Mouse (Mus musculus) stomach, embryonic 16.5 days (tissue): ENCODE measurements around the gene Nat8f2. TPM values are rescaled to one million over a fixed set of nuclear protein-coding genes. Genes with fewer than 3 reads are reported as not detected.
"Not testable (repeated sequence)": the region's sequence is repeated elsewhere in the genome, so short reads cannot be mapped to it uniquely, and the experiment has no call there.

Experiments used
- ATAC-seq: fragments of 200-750 bp; cut with Nextera tagmentation; 2 replicates; pipeline ENCODE4 v1.8.0; 2017; ENCODE audit warnings: moderate number of reproducible peaks, moderate TSS enrichment; ENCODE audit not compliant: insufficient read depth, low FRiP score
- H3K27ac ChIP-seq: fragments of 300-500 bp; sonication (generic); 2 replicates; pipeline ENCODE4 v1.5.1; 2014; ENCODE audit warnings: low read length
- H3K27me3 ChIP-seq: fragments of 300-500 bp; sonication (generic); 2 replicates; pipeline ENCODE4 v1.6.1; 2014; ENCODE audit warnings: low read length, control low read depth, mixed read lengths; ENCODE audit not compliant: control insufficient read depth, insufficient read depth
- H3K36me3 ChIP-seq: fragments of 300-500 bp; sonication (generic); 2 replicates; pipeline ENCODE4 v1.6.1; 2014; ENCODE audit warnings: low read length; ENCODE audit not compliant: control insufficient read depth, insufficient read depth
- H3K4me1 ChIP-seq: fragments of 300-500 bp; sonication (generic); 2 replicates; pipeline ENCODE4 v1.6.1; 2014; ENCODE audit warnings: low read length, control low read depth, mixed read lengths; ENCODE audit not compliant: control insufficient read depth, insufficient read depth
- H3K4me2 ChIP-seq: fragments of 300-500 bp; sonication (generic); 2 replicates; pipeline ENCODE4 v1.6.1; 2014; ENCODE audit warnings: low read depth, low read length, mixed read lengths
- H3K4me3 ChIP-seq: fragments of 300-500 bp; sonication (generic); replicated peaks from 2 replicates; pipeline ENCODE4 v1.5.1; 2014; ENCODE audit warnings: mild to moderate bottlenecking, low read length
- H3K9ac ChIP-seq: fragments of 300-500 bp; sonication (generic); 2 replicates; pipeline ENCODE4 v1.6.1; 2014; ENCODE audit warnings: low read length
- H3K9me3 ChIP-seq: fragments of 300-500 bp; sonication (generic); replicated peaks from 2 replicates; pipeline ENCODE4 v1.6.1; 2016; ENCODE audit warnings: low read length, control low read depth; ENCODE audit not compliant: control insufficient read depth
- WGBS: fragments of 180-500 bp; shearing (Covaris S2); extraction: QIAGEN DNeasy Blood & Tissue Kit; methylation state at CpG from one replicate; pipeline ENCODE4 v1.1.7; 2014; 5-methylcytosine and 5-hydroxymethylcytosine counted together
- polyA plus RNA-seq: library from polyadenylated mRNA; unstranded; fragments of >200 nt; fragmentation: Nextera tagmentation; extraction: Ambion mirVana; gene quantifications from 2 replicates; pipeline ENCODE4 v1.2.1, GENCODE M21; 2015

Gene Nat8f2
- polyA plus RNA-seq, 1 experiment from 2014 or later, result 0.04 TPM

- peak within 1 kb of the TSS; percentile 36 for H3K4me3 ChIP-seq
Measured at GRCm38 (mm10) chr6:85904642-85905061, 35.7 kb upstream of the Nat8f2 start, which contains the start of gene Nat8f4. TSS of gene Nat8f4 (minus strand) at chr6:85904884.

GRCm38 (mm10) chr6:85902303-85902702 lies 33.3 kb upstream of the Nat8f2 start:
- no peaks in the 10 kb centered on the region for H3K27me3 ChIP-seq
- H3K9ac ChIP-seq, result no peak overlapping the region
- no peak overlapping the region for H3K27ac ChIP-seq
- H3K4me2 ChIP-seq, result no peak overlapping the region
- no peaks in the 10 kb centered on the region for H3K9me3 ChIP-seq
- no peaks in the 10 kb centered on the region for H3K36me3 ChIP-seq
- 82% methylated on average over 2 of the region's 2 CpGs for WGBS
- H3K4me3 ChIP-seq, result no peak overlapping the region
- ATAC-seq, result no peak
- H3K4me1 ChIP-seq, result no peaks in the 10 kb centered on the region

More at GRCm38 (mm10) chr6:85904642-85905061, 35.7 kb upstream of the Nat8f2 start, which contains the start of gene Nat8f4:
- not testable (repeated sequence) for H3K36me3 ChIP-seq, H3K9me3 ChIP-seq, H3K27ac ChIP-seq, H3K9ac ChIP-seq, H3K27me3 ChIP-seq, H3K4me1 ChIP-seq
- 10% methylated on average over 20 of the region's 20 CpGs for WGBS
- peak; percentile 62; the same call in 1 of the 2 replicates for ATAC-seq
- H3K4me2 ChIP-seq, result peak within 1 kb of the TSS; percentile 19; the same call in 1 of the 2 replicates

DNA sequence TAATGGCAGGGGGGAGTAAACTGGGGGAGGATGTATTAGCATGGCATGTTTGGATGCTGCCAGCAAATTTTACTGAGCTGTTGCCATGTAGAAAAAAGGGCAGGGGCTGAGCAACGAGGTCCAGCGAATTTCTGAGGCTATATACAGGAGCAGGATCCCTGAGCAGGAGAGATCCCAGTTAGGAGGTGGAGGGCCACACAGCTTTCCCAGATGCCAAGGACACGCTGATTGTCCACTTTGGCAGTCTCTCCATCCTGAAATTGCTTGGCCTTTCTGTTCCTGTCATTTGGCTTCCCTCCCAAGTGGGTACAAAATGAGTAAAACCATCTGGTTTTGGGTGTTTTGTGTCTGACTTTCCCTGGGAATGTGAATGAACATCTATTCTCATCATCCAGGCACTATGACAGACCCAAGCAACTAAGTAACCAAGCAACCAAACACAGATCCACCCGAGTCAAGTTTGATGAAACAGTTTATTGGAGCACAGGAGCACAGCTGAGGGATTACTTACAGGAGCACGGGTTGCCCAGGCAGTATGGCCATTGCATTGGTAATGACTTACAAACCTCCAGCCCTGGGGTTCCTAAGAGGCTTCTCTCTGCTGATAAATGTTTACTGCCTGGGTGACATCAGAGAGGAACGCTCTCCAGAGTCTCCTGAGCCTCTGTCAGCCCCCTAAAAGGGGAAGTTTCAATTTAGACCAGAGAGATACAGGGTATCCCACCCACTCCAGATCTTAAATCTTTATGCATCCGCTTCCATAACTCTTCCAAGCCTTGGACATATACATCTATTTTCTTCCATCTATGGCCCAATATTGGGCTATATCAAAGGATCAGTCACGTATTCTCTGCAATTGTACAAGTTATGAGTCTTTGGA lies 29.9 kb upstream of the Nat8f2 start:
- not testable (repeated sequence) for H3K36me3 ChIP-seq, H3K27ac ChIP-seq, H3K4me3 ChIP-seq, H3K9me3 ChIP-seq, H3K27me3 ChIP-seq, H3K4me1 ChIP-seq, H3K4me2 ChIP-seq, H3K9ac ChIP-seq, ATAC-seq
- 75% methylated on average over 6 of the region's 8 CpGs for WGBS

GRCm38 (mm10) chr6:85895061-85895648 lies 26.2 kb upstream of the Nat8f2 start:
- not testable (repeated sequence) for H3K9ac ChIP-seq, H3K4me2 ChIP-seq, H3K27me3 ChIP-seq, ATAC-seq, H3K4me1 ChIP-seq, H3K27ac ChIP-seq, H3K36me3 ChIP-seq, H3K9me3 ChIP-seq, H3K4me3 ChIP-seq
- WGBS, result 74% methylated on average over 25 of the region's 25 CpGs

- H3K4me3 ChIP-seq, result no peak overlapping the region
- ATAC-seq, result no peak
- H3K36me3 ChIP-seq, result no peaks in the 10 kb centered on the region
- H3K27ac ChIP-seq, result no peak overlapping the region
- no peaks in the 10 kb centered on the region for H3K27me3 ChIP-seq
- peaks cover 1% of the 10 kb centered on the region for H3K9me3 ChIP-seq
- no peaks in the 10 kb centered on the region for H3K4me1 ChIP-seq
- no peak overlapping the region for H3K9ac ChIP-seq
- WGBS, result 84% methylated on average over 2 of the region's 2 CpGs
- no peak overlapping the region for H3K4me2 ChIP-seq
Measured at GRCm38 (mm10) chr6:85888961-85889360, 20.0 kb upstream of the Nat8f2 start.

DNA sequence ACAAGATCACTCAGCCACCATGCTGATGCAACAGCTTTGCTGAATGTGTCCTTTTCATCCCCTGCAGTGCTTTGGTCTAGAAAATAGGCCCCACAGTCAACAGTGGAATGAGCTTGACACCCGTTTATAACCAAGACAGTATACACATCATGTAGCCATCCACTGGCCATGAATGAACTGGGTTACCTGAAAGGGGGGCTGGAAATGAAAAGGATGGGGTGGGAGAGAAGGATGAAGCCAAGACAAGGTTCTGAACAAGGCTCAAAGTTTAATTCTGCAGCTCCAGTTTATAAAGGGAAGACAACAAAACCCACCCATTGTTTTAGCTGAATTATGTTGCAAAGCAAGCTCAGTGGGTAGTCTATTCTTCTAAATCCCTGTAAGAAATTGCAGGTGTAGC lies 15.4 kb upstream of the Nat8f2 start:
- Histone ChIP-seq H3K9ac (no peak overlapping the region), H3K9me3 (peaks cover 12% of the 10 kb centered on the region), H3K4me3 (no peak overlapping the region), H3K27me3 (no peaks in the 10 kb centered on the region), H3K27ac (no peak overlapping the region), H3K4me2 (no peak overlapping the region), H3K36me3 (no peaks in the 10 kb centered on the region), H3K4me1 (no peaks in the 10 kb centered on the region)
- ATAC-seq, result no peak
- 97% methylated on average over 1 of the region's 1 CpGs for WGBS

DNA sequence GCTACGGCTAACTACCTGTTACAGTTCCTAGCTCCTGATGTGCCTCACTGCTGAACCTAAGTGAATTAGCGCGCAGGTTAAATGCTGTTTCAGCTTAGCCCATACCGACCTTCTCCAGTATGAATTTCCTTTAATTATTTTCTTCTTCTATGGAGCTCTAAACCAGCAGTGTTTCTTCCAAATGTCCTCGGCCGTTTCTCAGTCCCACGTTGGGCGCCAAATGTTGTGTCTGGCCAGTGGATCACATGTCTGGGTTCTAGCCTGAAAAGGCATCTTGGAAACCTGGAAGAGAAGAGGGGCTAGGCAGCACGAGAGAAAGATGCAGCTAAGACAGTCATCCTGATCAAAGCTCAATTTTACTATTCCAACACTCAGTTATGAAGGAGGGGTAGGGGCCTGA lies 14.3 kb upstream of the Nat8f2 start:
- 90% methylated on average over 9 of the region's 9 CpGs for WGBS

GRCm38 (mm10) chr6:85867726-85868690 lies 950 bp downstream of the Nat8f2 start:
- H3K4me1 ChIP-seq, result no peaks in the 10 kb centered on the region
- WGBS, result 77% methylated on average over 8 of the region's 8 CpGs
- no peaks in the 10 kb centered on the region for H3K9me3 ChIP-seq
- no peak overlapping the region for H3K27ac ChIP-seq
- no peak for ATAC-seq
- no peaks in the 10 kb centered on the region for H3K36me3 ChIP-seq
- no peak overlapping the region for H3K4me3 ChIP-seq
- H3K4me2 ChIP-seq, result no peak overlapping the region
- H3K9ac ChIP-seq, result no peak overlapping the region
- no peaks in the 10 kb centered on the region for H3K27me3 ChIP-seq

More for the DNA sequence above, 14.3 kb upstream of the Nat8f2 start:
- not testable (repeated sequence) for H3K4me2 ChIP-seq, H3K27ac ChIP-seq, H3K27me3 ChIP-seq, ATAC-seq, H3K4me3 ChIP-seq, H3K4me1 ChIP-seq, H3K9ac ChIP-seq, H3K36me3 ChIP-seq
- peaks cover 12% of the 10 kb centered on the region for H3K9me3 ChIP-seq
